Mouse (Mus musculus): Measurements from ENCODE around the gene Ppa1.

GRCm38 (mm10) chr10:61714146-61714545 is 65.8 kb downstream of the Ppa1 start:
- TF ChIP-seq ZNF384 (IDR thresholded peaks at IDR 0.05; ENCODE audit: low read depth, low read length): no peak
- no peak for TF ChIP-seq MAFK (IDR thresholded peaks at IDR 0.05; ENCODE audit: insufficient read depth, low read depth, low read length)
- TF ChIP-seq CHD2 (IDR thresholded peaks at IDR 0.05; ENCODE audit: low read depth, low read length): no peak
- no peak for TF ChIP-seq HCFC1 (IDR thresholded peaks at IDR 0.05; ENCODE audit: borderline replicate concordance, insufficient read depth, low read length)
- TF ChIP-seq ZC3H11A (IDR thresholded peaks at IDR 0.05; ENCODE audit: borderline replicate concordance, low read depth, low read length): no peak
